Mouse (Mus musculus): Measurements from ENCODE around the gene Mthfsd.

DNA sequence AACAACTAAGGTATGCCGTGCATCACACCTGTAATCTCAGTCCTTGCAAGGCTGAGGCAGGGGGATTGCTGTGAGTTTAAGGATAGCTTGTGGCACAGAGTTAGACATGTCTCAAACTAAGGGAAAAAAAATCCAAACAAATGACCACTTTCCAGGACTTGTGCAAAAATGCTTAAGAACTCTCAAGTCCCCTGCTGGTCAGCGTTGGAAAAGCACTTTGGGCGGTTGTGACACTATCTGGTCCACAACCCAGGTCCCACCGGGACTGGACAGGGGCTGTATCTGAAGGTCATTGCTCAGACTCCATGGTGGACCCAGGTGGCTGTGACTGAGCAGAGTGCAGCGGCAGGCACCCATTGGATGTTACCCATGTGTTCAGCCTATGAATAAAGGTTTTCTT, 22.3 kb upstream of the Mthfsd start:
- no peak for TF ChIP-seq ZNF384 (IDR thresholded peaks at IDR 0.05; ENCODE audit: low read depth, low read length)
- TF ChIP-seq MAFK (IDR thresholded peaks at IDR 0.05; ENCODE audit: insufficient read depth, low read depth, low read length), result no peak
- no peak for TF ChIP-seq HCFC1 (IDR thresholded peaks at IDR 0.05; ENCODE audit: borderline replicate concordance, insufficient read depth, low read length)
- no peak for TF ChIP-seq ZC3H11A (IDR thresholded peaks at IDR 0.05; ENCODE audit: borderline replicate concordance, low read depth, low read length)
